Mouse (Mus musculus): ENCODE data around the gene Hist2h3c1.
A peak's percentile ranks its signal among the peaks of the same experiment; 100 is the strongest.
"Not testable (repeated sequence)": the region's sequence is repeated elsewhere in the genome, so short reads cannot be mapped to it uniquely, and the experiment has no call there.

The Hist2h3c1 gene

DNA sequence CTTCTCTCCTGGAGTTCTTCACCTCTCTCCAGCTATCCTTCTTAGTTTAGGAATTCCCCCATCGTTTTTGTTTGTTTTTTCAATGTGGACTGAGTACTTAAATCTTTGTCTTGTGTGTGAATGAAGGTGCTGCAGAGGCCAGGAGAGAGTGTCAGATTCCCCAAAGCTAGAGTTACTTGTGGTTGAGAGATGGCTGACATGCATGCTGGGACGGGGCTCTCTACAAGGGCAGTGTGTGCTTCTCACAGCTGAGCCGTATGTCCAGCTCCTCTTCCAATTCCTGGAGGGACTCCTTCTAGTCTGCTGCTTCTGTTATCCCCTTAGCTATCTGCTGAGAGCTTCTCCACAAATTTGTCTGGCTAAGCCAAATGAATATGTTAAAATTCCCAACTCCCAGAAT, 10.6 kb upstream of the Hist2h3c1 start:
- DNase-seq: no peak

DNA sequence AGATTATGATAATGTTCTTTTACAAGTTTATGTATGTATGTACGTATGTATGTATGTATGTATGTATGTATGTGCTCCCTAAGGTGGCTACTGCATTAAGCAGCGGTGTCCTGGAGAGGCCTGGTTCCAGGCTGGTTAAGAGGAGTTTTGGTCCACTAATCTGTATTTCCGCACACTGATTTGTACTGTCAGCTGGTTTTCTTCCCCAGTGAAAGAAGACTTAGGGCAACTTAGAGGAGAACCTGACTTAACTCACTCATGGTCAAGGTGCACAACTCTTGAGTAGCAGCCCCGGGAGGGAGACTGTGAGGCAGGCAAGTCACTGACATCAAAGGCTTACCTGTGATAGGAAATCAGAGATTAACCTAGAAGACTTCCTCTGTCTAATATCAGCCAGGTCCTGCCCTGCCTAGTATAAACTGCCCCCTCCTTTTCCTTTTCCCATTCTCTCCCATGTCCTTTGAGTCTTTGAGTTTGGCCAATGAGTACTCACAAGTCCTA, 9.6 kb upstream of the Hist2h3c1 start:
- DNase-seq: no peak

DNA sequence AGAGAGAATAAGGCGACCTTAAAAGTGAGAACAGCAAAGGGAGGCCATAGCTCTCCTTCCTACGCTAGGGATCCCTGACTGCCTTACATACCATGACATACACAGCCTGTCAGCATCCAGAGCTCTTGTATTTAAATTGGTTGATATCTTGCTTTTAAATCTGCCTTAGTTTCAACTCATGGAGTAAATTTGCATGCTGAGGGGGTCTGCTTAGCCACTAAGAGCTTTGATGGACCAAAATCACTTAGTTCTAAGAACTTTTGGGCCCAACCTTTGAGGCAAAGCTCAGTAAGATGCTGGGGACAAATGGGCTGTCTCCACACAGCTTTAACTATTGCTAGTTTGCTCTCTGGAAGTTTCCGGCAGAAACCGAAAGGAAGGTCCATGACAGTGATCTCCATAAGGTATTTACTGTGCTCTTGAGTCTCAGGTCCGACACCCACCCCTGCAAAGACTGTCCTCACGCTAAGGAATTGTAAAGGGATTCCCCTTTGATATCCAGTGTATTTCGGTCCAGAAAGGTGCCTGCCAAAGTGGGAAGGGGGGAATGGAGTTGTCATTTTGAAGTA, 9.1 kb upstream of the Hist2h3c1 start:
- no peak for DNase-seq

DNA sequence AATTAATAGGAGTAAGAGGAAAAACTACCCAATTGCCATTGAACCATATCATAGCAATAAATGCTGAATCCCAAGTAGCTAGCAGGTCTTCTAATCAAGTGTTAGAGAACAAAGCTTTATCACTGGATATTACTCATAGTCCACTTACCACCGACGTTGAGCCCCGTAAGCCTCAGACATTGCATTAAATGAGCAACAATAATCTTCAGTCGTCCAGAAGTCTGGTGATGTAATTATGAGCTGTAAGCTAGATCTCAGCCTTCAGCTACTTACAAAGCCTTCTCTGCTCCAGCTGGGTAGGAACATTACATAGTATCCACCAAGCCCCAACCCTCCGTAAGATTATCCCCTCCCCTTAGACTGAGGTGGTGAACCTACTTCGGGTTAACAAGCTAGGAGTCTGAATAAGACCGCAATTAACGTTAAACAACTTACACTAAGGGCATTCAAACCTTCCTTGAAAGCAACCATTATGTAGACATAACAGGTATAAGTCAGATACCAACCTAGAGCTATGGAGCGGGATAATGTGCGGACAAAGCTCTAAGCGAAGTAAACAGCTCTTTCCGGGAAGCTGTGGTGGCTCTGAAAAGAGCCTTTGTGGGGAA, 8.5 kb upstream of the Hist2h3c1 start:
- no peak for DNase-seq

DNA sequence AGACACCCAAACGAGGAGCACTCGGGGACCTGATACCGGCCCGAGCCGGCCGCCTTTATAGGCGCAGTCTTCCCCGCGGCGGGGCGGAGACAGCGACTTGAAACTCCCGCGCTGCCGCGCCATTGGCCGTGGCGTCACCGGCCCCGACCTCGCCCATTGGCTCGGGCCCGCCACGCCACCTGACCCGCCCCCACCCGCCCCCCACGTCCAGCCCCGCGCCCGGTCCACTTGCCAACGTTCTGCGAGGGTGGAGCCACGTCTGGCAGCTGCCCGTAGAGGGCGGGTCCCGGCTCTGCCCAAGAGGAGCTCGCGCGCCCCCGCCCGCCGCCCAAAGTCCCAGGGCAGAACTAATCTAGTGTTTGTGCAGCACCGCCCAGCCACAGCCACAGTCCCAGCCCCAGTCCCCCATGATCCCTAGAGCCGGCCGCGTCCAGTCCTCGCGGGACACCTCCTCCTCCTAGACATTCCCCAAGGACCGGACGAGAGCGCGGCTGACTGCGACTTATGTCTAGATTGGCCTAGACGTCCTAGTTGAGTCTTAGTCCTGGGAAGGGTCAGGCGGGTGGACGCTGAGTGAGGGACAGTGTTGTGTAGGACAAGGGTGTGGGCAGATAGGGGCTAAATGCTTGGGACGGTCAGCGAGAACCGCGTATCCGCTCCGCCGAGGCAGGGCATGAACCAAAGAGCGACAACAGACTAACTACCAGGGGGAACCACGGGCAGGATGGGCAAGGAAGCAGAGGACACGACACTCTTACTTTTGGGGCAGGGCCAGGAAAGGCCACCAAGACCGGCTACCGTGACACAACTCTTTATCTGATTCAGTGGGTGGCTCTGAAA, 7.3 kb upstream of the Hist2h3c1 start, which contains the start of gene Hist2h3c2:
Hist2h3c2 (minus strand) TSS at position 174 of the 840 bp plus-strand sequence.
- DNase-seq: peak; percentile 60 to 87

DNA sequence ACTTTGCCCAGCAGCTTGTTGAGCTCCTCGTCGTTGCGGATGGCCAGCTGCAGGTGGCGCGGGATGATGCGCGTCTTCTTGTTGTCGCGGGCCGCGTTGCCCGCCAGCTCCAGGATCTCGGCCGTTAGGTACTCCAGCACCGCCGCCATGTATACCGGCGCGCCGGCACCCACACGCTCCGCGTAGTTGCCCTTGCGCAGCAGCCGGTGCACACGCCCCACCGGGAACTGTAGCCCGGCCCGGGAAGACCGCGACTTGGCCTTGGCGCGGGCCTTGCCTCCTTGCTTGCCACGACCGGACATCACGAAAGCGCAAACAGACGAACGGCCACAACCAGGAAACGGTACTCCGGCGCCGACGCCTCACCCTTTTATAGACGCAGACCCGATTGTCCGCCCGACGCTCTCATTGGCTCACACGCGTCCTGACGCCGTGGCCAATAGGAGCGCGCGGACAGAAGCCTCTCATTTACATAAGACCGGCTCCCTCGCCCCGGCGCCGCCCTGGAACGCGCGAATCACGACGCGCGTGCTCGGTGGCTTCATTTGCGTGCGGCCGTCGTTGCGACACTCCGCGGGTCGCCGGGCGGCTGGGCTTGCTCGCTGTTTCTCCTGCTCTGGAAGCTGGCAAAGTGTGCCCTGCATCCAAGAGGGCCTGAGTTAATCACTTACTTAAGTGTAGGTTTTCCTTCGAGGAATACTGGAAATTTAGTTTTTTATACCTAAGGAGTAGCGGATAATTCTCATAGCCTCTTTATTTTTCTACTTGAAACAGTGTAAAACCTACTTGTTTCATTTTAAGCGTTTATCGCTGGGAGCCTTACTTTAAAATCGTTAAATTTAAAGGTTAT, 6.3 kb upstream of the Hist2h3c1 start, which contains the start of gene Hist2h2aa2:
Hist2h2aa2 (minus strand) TSS at position 328 of the 850 bp plus-strand sequence.
- peak; percentile 97 to 98 for DNase-seq

DNA sequence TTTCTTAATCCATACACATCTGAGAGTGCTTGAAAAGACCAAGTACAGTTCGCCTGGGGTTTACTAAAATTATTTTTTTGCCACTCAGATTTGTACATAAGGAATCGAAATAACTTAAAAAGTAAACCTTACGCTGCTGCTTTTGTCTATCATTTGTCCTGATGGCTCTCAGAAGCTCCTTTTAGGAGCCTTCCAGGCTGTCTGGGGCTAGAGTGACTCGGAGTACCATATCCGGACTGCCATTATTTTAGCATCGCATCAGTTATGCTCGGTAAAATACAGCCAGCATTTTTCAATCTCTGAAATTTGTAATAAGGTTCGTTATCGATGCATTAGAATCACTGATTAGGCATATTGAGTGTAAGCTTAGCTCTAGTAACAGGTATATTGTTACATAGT, 5.7 kb upstream of the Hist2h3c1 start:
- DNase-seq: no peak

DNA sequence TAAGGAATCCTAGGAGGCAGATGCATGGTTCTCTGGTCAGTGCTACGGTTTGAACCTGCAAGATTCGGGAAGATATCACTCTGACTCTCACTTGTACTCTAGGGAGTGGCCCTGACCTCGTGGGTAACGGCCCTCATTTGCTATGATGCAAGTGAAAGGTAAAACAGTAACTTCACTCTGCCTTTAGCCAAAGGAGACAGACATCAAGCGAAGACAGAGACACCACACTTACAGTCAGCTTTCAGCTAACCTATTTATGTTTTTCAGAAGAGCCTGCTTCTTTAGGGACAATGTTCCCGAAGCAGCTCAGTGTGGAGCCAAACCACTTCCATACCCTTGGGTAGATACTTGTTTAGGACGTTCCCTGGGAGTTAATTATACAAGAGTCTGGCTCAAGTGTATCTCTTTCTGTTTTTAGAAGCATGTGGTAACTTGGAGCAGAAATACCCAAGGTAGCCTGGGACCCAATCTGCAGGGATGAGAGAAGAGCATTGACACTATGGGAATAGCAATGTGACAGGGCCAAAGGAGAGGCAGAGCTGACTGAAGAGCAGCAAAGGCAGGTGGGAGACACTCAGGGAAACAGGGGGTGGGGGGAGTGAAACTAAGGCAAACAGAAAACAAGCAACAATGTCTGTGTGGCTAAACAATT, 2.4 kb upstream of the Hist2h3c1 start:
- no peak for DNase-seq

DNA sequence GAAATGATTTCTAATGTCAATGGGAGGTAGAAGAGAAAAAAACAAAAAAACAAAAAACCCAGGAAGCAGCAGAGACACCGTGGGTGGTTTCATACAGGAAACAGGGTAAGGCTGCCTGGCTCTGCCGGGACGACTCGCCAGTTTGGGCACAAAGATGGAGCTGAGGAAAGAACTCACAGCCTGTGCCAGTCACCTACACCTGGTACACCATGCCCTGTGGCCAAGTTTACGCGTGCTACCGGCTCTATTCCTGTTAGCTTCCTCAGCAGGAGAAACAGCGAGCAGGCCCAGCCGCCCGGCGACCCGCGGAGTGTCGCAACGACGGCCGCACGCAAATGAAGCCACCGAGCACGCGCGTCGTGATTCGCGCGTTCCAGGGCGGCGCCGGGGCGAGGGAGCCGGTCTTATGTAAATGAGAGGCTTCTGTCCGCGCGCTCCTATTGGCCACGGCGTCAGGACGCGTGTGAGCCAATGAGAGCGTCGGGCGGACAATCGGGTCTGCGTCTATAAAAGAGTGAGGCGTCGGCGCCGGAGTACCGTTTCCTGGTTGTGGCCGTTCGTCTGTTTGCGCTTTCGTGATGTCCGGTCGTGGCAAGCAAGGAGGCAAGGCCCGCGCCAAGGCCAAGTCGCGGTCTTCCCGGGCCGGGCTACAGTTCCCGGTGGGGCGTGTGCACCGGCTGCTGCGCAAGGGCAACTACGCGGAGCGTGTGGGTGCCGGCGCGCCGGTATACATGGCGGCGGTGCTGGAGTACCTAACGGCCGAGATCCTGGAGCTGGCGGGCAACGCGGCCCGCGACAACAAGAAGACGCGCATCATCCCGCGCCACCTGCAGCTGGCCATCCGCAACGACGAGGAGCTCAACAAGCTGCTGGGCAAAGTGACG, 1.2 kb upstream of the Hist2h3c1 start, which contains the start of gene Hist2h2aa1:
Hist2h2aa1 (plus strand) TSS at position 495 of the 884 bp plus-strand sequence.
- peak; percentile 90 to 94 for DNase-seq

DNA sequence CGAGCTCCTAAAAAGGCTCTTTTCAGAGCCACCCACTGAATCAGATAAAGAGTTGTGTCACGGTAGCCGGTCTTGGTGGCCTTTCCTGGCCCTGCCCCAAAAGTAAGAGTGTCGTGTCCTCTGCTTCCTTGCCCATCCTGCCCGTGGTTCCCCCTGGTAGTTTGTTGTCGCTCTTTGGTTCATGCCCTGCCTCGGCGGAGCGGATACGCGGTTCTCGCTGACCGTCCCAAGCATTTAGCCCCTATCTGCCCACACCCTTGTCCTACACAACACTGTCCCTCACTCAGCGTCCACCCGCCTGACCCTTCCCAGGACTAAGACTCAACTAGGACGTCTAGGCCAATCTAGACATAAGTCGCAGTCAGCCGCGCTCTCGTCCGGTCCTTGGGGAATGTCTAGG, 467 bp upstream of the Hist2h3c1 start:
- DNase-seq: not testable (repeated sequence)

DNA sequence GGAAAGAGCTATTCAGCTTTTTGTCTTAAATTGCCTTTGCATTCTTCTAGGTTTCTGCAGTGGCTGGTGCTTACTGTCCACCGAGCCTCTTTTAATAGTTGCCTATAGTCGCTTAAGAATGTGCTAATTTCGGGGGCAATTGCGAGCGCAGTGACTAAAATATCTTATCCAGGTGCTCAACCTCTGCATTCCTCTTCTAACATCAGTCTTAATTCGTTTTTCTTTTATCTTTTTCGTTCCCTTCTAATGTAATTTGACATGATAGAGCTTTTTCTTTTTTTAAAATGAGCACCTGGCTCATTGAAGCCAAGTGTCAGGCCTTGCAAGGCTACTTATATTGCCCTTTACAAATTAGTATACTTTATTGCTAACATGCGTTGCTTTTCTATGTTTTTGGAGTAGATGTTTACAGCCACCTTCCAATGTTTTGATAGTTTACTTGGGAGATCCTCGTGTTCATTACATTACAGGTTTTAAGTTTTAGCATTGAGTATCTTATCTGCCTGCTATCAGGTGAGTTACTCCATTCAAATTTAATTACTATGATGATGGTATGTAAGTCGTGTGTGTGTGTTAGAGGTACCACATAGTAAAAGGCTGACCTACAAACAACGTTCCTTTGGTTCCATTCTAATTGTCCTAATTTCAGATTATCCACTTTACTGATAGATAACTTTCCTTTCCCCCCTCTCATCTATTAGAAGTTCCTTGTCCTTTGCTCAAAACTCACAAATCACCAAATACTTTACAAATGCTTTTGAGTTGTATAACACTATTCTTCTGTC, 1.1 kb downstream of the Hist2h3c1 start:
- no peak for DNase-seq

DNA sequence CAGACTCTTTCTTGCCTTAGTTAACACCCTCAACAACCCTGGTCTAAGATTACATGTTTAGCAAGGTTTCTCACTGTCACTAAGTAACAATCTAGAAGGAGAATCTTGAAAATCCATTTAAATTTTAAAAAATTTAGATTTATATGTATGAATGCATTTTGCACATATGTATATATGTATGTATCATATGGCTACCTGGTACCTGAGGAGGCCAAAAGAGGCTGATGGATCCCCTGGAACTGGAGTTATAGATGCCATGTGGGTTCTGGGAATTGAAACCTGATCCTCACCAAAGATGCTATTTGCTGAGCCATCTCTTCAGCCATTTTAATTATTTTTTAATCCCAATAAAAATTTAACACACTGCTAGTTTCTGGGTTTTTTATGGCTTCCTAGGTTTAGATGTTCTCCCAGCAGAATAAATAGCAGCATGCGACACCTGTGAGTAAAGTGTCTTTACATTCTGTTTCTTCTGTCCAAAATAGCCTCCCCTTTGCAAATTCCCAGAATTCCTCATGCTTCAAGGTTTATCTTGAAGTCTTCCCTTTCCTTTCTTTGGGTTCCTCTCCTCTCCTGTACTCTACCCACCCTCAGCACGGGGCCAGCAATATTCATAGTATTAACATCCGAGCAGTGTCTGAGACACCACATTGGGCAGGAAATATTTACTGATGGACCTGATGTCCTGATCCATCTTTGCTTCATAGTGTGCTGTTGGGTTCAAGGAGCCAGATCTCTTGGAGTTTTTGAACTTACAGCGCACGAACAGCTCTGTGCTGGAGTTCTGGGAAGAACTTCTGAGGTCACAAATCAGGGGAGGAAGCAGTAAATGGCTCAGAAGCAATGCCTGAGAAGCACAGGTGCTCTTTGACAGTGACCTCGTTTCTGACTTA, 1.9 kb downstream of the Hist2h3c1 start:
- no peak for DNase-seq

DNA sequence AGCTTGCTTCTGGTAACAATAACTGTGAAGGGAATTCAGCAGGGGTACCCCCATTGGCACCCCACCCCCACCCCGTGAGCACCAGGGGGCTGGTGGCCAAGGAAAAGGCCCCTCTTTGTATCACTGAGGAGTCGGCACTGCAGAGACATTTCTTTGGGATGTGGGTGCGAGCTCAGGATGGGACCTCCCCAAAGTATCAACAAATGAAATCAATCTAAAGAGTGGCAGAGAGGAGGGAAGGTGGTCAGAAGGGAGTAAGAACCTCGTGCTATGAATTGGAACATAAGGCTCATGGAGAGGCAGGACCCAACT, 2.5 kb downstream of the Hist2h3c1 start:
- no peak for DNase-seq

DNA sequence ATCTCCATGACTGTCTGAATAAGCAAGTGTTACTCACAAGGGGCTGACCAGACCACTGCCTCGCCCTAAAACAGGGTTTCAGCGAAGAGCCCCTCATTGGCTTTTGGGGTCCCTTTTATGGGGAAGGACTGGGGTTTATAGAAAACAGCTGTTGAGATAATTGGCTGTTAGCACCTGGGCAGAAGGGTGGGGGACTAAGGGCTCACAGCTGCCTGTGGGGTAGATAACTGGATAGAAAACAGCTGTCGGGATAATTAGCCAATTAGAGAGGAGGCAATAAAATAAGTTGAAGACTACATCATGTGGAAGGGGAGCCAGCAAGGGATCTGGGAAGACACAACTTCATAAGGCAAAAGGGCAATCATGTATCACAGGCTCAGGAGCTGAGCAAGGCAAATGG, 4.4 kb downstream of the Hist2h3c1 start:
- DNase-seq: no peak

DNA sequence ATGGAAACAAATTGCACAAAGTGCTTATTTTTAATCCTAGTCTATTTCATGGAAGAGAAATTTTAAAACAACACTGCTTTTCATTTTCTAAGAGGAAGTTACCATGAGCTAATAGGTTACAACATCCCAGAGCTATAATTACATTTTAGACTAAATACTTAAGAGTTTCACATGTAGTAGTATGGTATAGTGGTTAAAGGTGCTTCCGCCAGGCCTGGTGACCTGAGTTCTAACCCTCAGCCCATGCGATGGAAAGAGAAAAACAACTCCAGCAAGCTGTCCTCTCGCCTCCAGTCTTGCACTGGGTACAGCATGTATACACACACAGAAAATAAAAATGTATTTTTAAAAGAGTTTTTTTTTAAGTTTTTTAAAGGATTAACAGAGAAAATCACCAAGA, 5.3 kb downstream of the Hist2h3c1 start:
- DNase-seq: no peak

DNA sequence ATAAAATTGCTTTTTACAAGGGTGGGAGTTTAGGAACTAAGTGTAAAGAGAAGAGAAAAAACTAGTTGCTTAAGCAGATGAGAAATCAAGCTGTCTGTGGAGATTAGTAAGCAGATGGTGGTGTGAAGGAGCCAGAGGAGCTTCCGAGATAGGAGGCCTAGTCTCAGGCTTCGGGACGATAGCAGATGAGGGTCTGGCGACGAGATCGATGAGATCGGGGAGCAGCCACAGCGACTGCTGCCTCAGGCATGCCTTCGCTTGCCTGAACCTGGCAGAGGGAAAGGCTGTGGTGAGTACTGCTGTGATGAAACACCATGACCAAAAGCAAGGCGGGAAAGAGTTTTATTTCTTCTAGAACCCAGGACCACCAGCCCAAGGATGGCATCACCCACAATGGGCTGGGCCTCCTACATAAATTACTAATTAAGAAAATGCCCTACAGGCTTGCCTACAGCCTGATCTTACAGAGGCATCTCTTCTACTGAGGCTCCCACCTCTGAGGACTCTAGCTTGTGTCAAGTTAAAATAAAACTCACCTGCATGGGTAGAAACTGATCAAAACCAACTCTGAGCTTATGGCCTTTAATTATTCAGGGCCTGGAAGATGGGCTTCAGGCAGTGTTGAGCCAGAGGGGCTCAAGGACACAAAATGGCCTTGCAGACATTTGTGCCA, 8.3 kb downstream of the Hist2h3c1 start:
- DNase-seq: no peak

DNA sequence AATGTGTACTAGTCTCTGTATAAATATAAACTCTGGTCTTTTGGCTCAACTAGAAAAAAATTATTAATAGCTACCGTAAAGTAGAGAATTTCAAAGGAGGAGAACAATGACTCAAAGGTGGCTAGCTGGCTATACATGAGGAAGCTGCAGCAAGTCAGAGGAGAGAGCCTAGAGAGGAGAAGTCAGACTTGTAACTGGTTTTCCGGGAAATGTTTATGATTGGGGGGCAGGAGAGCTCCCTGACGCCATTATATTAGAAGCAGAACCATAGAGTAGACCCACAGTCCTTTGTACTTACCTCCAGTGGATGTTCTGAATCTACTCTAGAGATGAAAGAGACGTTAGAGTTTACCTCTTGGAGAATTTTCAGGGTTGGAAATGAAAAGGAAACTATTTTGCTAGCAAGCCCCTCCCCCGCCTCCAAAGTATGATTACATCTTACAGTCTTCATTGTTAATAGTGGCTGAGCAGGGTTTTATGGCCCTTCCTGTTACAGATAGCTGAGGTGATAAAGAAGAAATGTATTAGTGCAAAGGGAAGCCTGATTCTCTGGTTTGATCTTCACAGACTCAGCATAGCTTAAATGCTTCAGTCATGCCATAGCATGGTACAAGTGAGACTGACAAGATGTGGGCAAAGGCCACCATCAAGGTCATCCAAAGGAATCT, 9.6 kb downstream of the Hist2h3c1 start:
- DNase-seq: peak in 1 of 2 experiments; percentile 23

DNA sequence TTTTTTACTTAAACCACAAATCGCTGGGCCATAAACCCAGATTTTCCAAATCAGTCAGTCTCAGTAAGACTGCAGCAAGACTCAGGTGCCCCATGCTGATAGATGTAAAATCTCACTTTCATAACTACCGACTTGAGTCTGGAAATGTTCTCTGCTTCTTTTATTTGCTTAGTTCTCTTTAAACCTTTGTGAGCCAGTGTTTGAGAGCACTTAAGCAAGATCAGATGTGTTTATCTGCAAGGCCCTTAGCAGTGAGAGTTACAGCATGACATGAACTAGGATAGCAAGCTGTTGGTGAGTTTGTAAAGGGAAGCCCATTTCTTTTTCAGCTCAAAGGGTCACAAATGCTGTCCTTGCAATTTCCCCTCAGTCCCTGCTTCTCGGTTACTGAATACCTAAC, 10.7 kb downstream of the Hist2h3c1 start:
- DNase-seq: no peak

All from lung, postnatal 4 days (tissue).